In the genomic region with DNA sequence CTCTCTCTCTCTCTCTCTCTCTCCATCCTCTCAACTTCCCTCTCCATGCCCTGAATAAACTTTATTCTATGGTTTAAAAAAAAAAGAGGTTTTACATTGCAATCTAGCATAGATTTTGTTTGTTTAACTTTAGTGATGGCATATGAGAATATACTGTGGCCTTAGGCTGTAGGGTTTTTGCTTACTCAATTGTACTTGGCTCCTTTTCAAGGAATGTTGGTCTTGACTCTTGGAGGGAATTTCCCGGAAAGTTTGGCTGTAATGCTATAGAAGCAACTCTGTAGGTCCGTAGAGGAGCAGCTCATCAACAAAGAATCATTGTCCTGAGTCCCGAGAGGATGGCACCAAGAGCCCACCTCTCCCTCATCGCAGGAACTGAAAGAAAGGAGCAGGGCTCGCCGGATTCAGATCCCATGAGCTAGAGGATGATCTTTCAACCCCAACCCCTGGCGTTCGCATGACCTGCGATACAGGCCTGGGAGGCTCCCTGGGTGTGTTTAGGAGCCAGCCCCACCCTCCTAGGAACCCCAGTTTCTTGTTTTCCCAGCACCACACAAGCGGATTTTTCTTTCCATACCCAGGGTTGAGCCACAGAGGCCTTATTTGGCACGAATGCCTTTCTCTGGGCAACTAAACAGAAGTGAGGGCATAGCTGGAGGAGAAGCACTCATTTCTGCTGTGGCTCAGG, we compare ENCODE assay signal across 18 mouse cellular contexts. TPM values are rescaled to one million over a fixed set of nuclear protein-coding genes. Genes with fewer than 3 reads are reported as not detected.
A peak's percentile ranks its signal among the peaks of the same experiment; 100 is the strongest.
DNase-seq lines count a peak whose midpoint lies in the region; ATAC-seq lines count a peak whose summit lies in the region.
"Had no signal": no experiment of that assay in that cellular context is flagged by ENCODE, and none has a peak within 500 bp of the region (broad histone marks: within the 10 kb centered on the region; RNA-seq: fewer than 3 reads in every experiment).

No protein-coding gene starts in this region.

- H3K4me3 ChIP-seq in heart, embryonic 11.5 days (ENCODE audit: low read depth, low read length): no peak overlapping the region
- H3K4me3 ChIP-seq in limb, embryonic 12.5 days (replicated peaks): no peak overlapping the region
- no peak overlapping the region for H3K4me3 ChIP-seq in limb, embryonic 10.5 days
- H3K4me3 ChIP-seq: liver, embryonic 15.5 days; stomach, embryonic 15.5 days had no signal

- DNase-seq in heart, adult 11 months: peak; percentile 89
- no peak for DNase-seq in limb, embryonic 10.5 days (ENCODE audit: low spot score)
- DNase-seq in NIH3T3 (ENCODE audit: low read depth): peak; percentile 78
- DNase-seq in fat pad, adult 2 months (ENCODE audit: extremely low read depth, low read depth, low spot score): peak; percentile 26
- DNase-seq in thymus, postnatal 0 days (ENCODE audit: low spot score): no peak
- no peak for DNase-seq in c-Kit-positive CD71-positive TER-119-positive erythroid progenitor cells, embryonic 14.5 days (ENCODE audit: low spot score)
- DNase-seq: cerebellum, postnatal 25 days; heart, adult 18-20 months; heart, postnatal 14 days; kidney, postnatal 4 days; right cerebral cortex, adult 18-20 months; spleen, adult 18-20 months; thymus, postnatal 25 days had no signal

- H3K4me2 ChIP-seq in heart, embryonic 11.5 days: no peak overlapping the region
- H3K4me2 ChIP-seq in limb, embryonic 12.5 days: no peak overlapping the region
- H3K4me2 ChIP-seq: liver, embryonic 15.5 days; stomach, embryonic 15.5 days had no signal

- no peak for ATAC-seq in heart, embryonic 11.5 days (replicated peaks; ENCODE audit: insufficient number of reproducible peaks, low FRiP score, low TSS enrichment)
- ATAC-seq in limb, embryonic 12.5 days (ENCODE audit: insufficient number of reproducible peaks, insufficient read depth, low FRiP score, low TSS enrichment, low read depth): no peak
- ATAC-seq: forebrain, embryonic 14.5 days had no signal

- H3K9ac ChIP-seq in heart, embryonic 11.5 days (ENCODE audit: low read depth, low read length): no peak overlapping the region
- H3K9ac ChIP-seq in limb, embryonic 12.5 days (replicated peaks): no peak overlapping the region
- H3K9ac ChIP-seq: liver, embryonic 15.5 days; stomach, embryonic 15.5 days had no signal

- no peak overlapping the region for H3K27ac ChIP-seq in heart, embryonic 11.5 days (ENCODE audit: low read depth, low read length)
- H3K27ac ChIP-seq in limb, embryonic 12.5 days: 0 out of 2 replicates have a peak overlapping the region, but pooled peaks have one; percentile 12
- no peak overlapping the region for H3K27ac ChIP-seq in limb, embryonic 10.5 days
- H3K27ac ChIP-seq: liver, embryonic 15.5 days; stomach, embryonic 15.5 days had no signal

- H3K4me1 ChIP-seq in heart, embryonic 11.5 days (ENCODE audit: control insufficient read depth, insufficient read depth, low read length): peaks cover 6% of the 10 kb centered on the region
- H3K4me1 ChIP-seq in limb, embryonic 12.5 days (replicated peaks): peaks cover 34% of the 10 kb centered on the region
- H3K4me1 ChIP-seq in limb, embryonic 10.5 days: peaks cover 36% of the 10 kb centered on the region
- H3K4me1 ChIP-seq: liver, embryonic 15.5 days had no signal

- no peaks in the 10 kb centered on the region for H3K27me3 ChIP-seq in heart, embryonic 11.5 days (ENCODE audit: control insufficient read depth, insufficient read depth, low read length)
- H3K27me3 ChIP-seq in limb, embryonic 12.5 days: no peaks in the 10 kb centered on the region
- H3K27me3 ChIP-seq in limb, embryonic 10.5 days (ENCODE audit: low read depth, poor library complexity, severe bottlenecking): no peaks in the 10 kb centered on the region
- H3K27me3 ChIP-seq: liver, embryonic 15.5 days; stomach, embryonic 15.5 days had no signal

- H3K36me3 ChIP-seq in heart, embryonic 11.5 days (ENCODE audit: control insufficient read depth, insufficient read depth, low read length): no peaks in the 10 kb centered on the region
- 0 out of 2 replicates have a peak, but pooled peaks cover 10% of the 10 kb centered on the region for H3K36me3 ChIP-seq in limb, embryonic 12.5 days
- no peaks in the 10 kb centered on the region; the same call in 1 of the 2 replicates for H3K36me3 ChIP-seq in limb, embryonic 10.5 days
- H3K36me3 ChIP-seq: liver, embryonic 15.5 days; stomach, embryonic 15.5 days had no signal

- WGBS in heart, embryonic 11.5 days (ENCODE audit: insufficient replicate concordance): 74% methylated on average over 11 of the region's 11 CpGs
- 87% methylated on average over 11 of the region's 11 CpGs for WGBS in limb, embryonic 12.5 days
- 89% methylated on average over 11 of the region's 11 CpGs for WGBS in limb, embryonic 10.5 days

- no peaks in the 10 kb centered on the region for H3K9me3 ChIP-seq in heart, embryonic 11.5 days (replicated peaks; ENCODE audit: control insufficient read depth, low read length)
- H3K9me3 ChIP-seq in limb, embryonic 12.5 days: no peaks in the 10 kb centered on the region
- no peaks in the 10 kb centered on the region for H3K9me3 ChIP-seq in limb, embryonic 10.5 days (replicated peaks)
- H3K9me3 ChIP-seq: liver, embryonic 15.5 days; stomach, embryonic 15.5 days had no signal

RNA-seq across cellular contexts. Expression of a gene that starts 57.9 kb away (rescaled TPM):
- polyA plus RNA-seq in heart, embryonic 11.5 days (2014; fragmentation: Nextera tagmentation; extraction: Ambion mirVana): 3.0 and 3.1 TPM in 2 replicates
- polyA plus RNA-seq in limb, embryonic 12.5 days (2016; fragmentation: Nextera tagmentation; extraction: Ambion mirVana): 10.5 and 12.0 TPM in 2 replicates
- polyA plus RNA-seq in limb, embryonic 10.5 days (2016; fragmentation: Nextera tagmentation; extraction: Ambion mirVana): 3.6 and 7.5 TPM in 2 replicates
- polyA plus RNA-seq in thymus, postnatal 0 days (2015; fragmentation: Nextera tagmentation; extraction: Ambion mirVana): 0.75 and 0.83 TPM in 2 replicates

Comparison
In these comparisons a context has a peak if more than half of its experiments do, and no peak if none do; other contexts are left out.
1. DNase-seq: peak in heart, adult 11 months (single experiment), NIH3T3 (single experiment) and fat pad, adult 2 months (single experiment); none in limb, embryonic 10.5 days (single experiment), thymus, postnatal 0 days (single experiment) and c-Kit-positive CD71-positive TER-119-positive erythroid progenitor cells, embryonic 14.5 days (single experiment).